Comparison of ENCODE assay signal across 11 mouse cellular contexts in genomic region chr13:100831123-100831522, GRCm38 (mm10). TPM values are rescaled to one million over a fixed set of nuclear protein-coding genes. Genes with fewer than 3 reads are reported as not detected.
A peak's percentile ranks its signal among the peaks of the same experiment; 100 is the strongest.
DNase-seq lines count a peak whose midpoint lies in the region; ATAC-seq and TF ChIP-seq lines count a peak whose summit lies in the region.
"Had no signal": no experiment of that assay in that cellular context is flagged by ENCODE, and none has a peak within 500 bp of the region (broad histone marks: within the 10 kb centered on the region; RNA-seq: fewer than 3 reads in every experiment).

No protein-coding gene starts in this region.

- H3K79me2 ChIP-seq in heart, adult 2 months (replicated peaks; ENCODE audit: control insufficient read depth, insufficient read depth, low read length): peaks cover 1% of the 10 kb centered on the region; the same call in 1 of the 2 replicates

- H3K4me2 ChIP-seq in hindbrain, embryonic 15.5 days: peak overlapping the region; percentile 86
- H3K4me2 ChIP-seq in neural tube, embryonic 14.5 days (ENCODE audit: low read depth, low read length): 0 out of 2 replicates have a peak overlapping the region, but pooled peaks have one; percentile 93

- no peak overlapping the region for H3K4me3 ChIP-seq in heart, adult 2 months
- H3K4me3 ChIP-seq in megakaryocyte, embryonic 14.5 days (replicated peaks): peak overlapping the region; percentile 87
- no peak overlapping the region for H3K4me3 ChIP-seq in hindbrain, embryonic 15.5 days
- H3K4me3 ChIP-seq in neural tube, embryonic 14.5 days (ENCODE audit: low read depth, low read length): no peak overlapping the region

- no peaks in the 10 kb centered on the region for H3K27me3 ChIP-seq in heart, adult 2 months (ENCODE audit: control insufficient read depth, insufficient read depth, low read length)
- H3K27me3 ChIP-seq in megakaryocyte, embryonic 14.5 days (replicated peaks): no peaks in the 10 kb centered on the region
- H3K27me3 ChIP-seq in hindbrain, embryonic 15.5 days: no peaks in the 10 kb centered on the region
- no peaks in the 10 kb centered on the region for H3K27me3 ChIP-seq in neural tube, embryonic 14.5 days (ENCODE audit: control insufficient read depth, insufficient read depth, low read length)
- H3K27me3 ChIP-seq: midbrain, embryonic 12.5 days had no signal

- no peak for TF ChIP-seq POLR2A in heart, adult 2 months (IDR thresholded peaks at IDR 0.05; ENCODE audit: insufficient read depth, low read depth, low read length)

- intact Hi-C loops in heart, adult 2 months (cut with DNase I): no loop called here
- intact Hi-C loops in heart, postnatal 10 days (cut with DNase I): no loop called here

- H3K36me3 ChIP-seq in heart, adult 2 months (ENCODE audit: control insufficient read depth, insufficient read depth, low read length): peaks cover 7% of the 10 kb centered on the region; the same call in 1 of the 2 replicates
- H3K36me3 ChIP-seq in megakaryocyte, embryonic 14.5 days (replicated peaks; ENCODE audit: low read length): peaks cover 29% of the 10 kb centered on the region
- 0 out of 2 replicates have a peak, but pooled peaks cover 3% of the 10 kb centered on the region for H3K36me3 ChIP-seq in hindbrain, embryonic 15.5 days
- H3K36me3 ChIP-seq in neural tube, embryonic 14.5 days (ENCODE audit: control insufficient read depth, insufficient read depth, low read length): peaks cover 1% of the 10 kb centered on the region

- H3K9me3 ChIP-seq in megakaryocyte, embryonic 14.5 days: no peaks in the 10 kb centered on the region
- no peaks in the 10 kb centered on the region for H3K9me3 ChIP-seq in hindbrain, embryonic 15.5 days
- H3K9me3 ChIP-seq in neural tube, embryonic 14.5 days (ENCODE audit: control insufficient read depth, low read length): no peaks in the 10 kb centered on the region
- H3K9me3 ChIP-seq: midbrain, embryonic 12.5 days had no signal

- no peak for DNase-seq in heart, adult 2 months
- DNase-seq in heart, postnatal 10 days: no peak
- DNase-seq in embryo, embryonic 10 days (ENCODE audit: low spot score): no peak
- no peak for DNase-seq in cerebellum, adult 9-10 months
- DNase-seq: adrenal gland, adult 2 months; kidney, postnatal 4 days had no signal

- peaks cover 5% of the 10 kb centered on the region for H3K4me1 ChIP-seq in heart, adult 2 months (ENCODE audit: control insufficient read depth, insufficient read depth, low read length)
- H3K4me1 ChIP-seq in megakaryocyte, embryonic 14.5 days: peaks cover 60% of the 10 kb centered on the region
- H3K4me1 ChIP-seq in hindbrain, embryonic 15.5 days (replicated peaks): peaks cover 22% of the 10 kb centered on the region
- H3K4me1 ChIP-seq in neural tube, embryonic 14.5 days (ENCODE audit: control insufficient read depth, insufficient read depth, low read length): peaks cover 13% of the 10 kb centered on the region

- H3K27ac ChIP-seq in heart, adult 2 months: no peak overlapping the region
- no peak overlapping the region for H3K27ac ChIP-seq in hindbrain, embryonic 15.5 days (replicated peaks)
- H3K27ac ChIP-seq in neural tube, embryonic 14.5 days (ENCODE audit: low read depth, low read length): no peak overlapping the region
- H3K27ac ChIP-seq: midbrain, embryonic 12.5 days had no signal

- no peak for TF ChIP-seq CTCF in heart, adult 2 months (IDR thresholded peaks at IDR 0.05)

- ATAC-seq in megakaryocyte, adult 5-6 weeks (ENCODE audit: poor library complexity, severe bottlenecking): no peak
- ATAC-seq in hindbrain, embryonic 15.5 days (ENCODE audit: low FRiP score, low read depth): no peak
- no peak for ATAC-seq in neural tube, embryonic 14.5 days (ENCODE audit: low read depth)

- peak overlapping the region; percentile 8; the same call in 1 of the 2 replicates for H3K9ac ChIP-seq in heart, adult 2 months (ENCODE audit: low read depth, low read length)
- H3K9ac ChIP-seq in hindbrain, embryonic 15.5 days: no peak overlapping the region
- H3K9ac ChIP-seq in neural tube, embryonic 14.5 days (replicated peaks; ENCODE audit: low read depth, low read length): no peak overlapping the region

- TF ChIP-seq EP300 in heart, adult 2 months (IDR thresholded peaks at IDR 0.05; ENCODE audit: insufficient read depth, low read depth, low read length): no peak

- 87% methylated on average over 6 of the region's 6 CpGs for WGBS in heart, adult 2 months
- WGBS in hindbrain, embryonic 15.5 days: 90% methylated on average over 6 of the region's 6 CpGs
- WGBS in neural tube, embryonic 14.5 days: 93% methylated on average over 6 of the region's 6 CpGs

RNA-seq across cellular contexts. Expression of gene Slc30a5, which starts 2.1 kb away (rescaled TPM):
- total RNA-seq in heart, adult 2 months (2021): 10 to 100 TPM; 21.0 to 21.2 TPM
- polyA plus RNA-seq in heart, adult 2 months (2012; rRNA removed): 13.4 and 25.0 TPM in 2 replicates
- total RNA-seq in heart, postnatal 10 days (2021): 10 to 100 TPM; 28.9 to 32.2 TPM
- 2.0 and 2.3 TPM in 2 replicates for polyA plus RNA-seq in megakaryocyte, embryonic 14.5 days (2012; ENCODE audit: insufficient read depth, low replicate concordance)
- 73.0 and 85.6 TPM in 2 replicates for total RNA-seq in megakaryocyte, adult 5-6 weeks (2015)
- 75.7 and 78.5 TPM in 2 replicates for total RNA-seq in megakaryocyte, adult 5-6 weeks (2017)
- 33.8 and 35.6 TPM in 2 replicates for polyA plus RNA-seq in hindbrain, embryonic 15.5 days (2015; fragmentation: Nextera tagmentation; extraction: Ambion mirVana)
- polyA plus RNA-seq in neural tube, embryonic 14.5 days (2014; fragmentation: Nextera tagmentation; extraction: Ambion mirVana): 40.2 and 45.3 TPM in 2 replicates

RNA-seq across cellular contexts. Expression of gene Ccnb1, which starts 44.8 kb away (rescaled TPM):
- total RNA-seq in heart, adult 2 months (2021): under 1 TPM; 0.21 to 0.41 TPM
- 0.35 and 0.59 TPM in 2 replicates for polyA plus RNA-seq in heart, adult 2 months (2012; rRNA removed)
- 10 to 100 TPM; 19.3 to 27.8 TPM for total RNA-seq in heart, postnatal 10 days (2021)
- 3.9 TPM in 1 of 2 replicates, not detected in the other for polyA plus RNA-seq in megakaryocyte, embryonic 14.5 days (2012; ENCODE audit: insufficient read depth, low replicate concordance)
- total RNA-seq in megakaryocyte, adult 5-6 weeks (2015): 133 and 142 TPM in 2 replicates
- total RNA-seq in megakaryocyte, adult 5-6 weeks (2017): 188 and 197 TPM in 2 replicates
- polyA plus RNA-seq in hindbrain, embryonic 15.5 days (2015; fragmentation: Nextera tagmentation; extraction: Ambion mirVana): 49.1 and 62.1 TPM in 2 replicates
- polyA plus RNA-seq in neural tube, embryonic 14.5 days (2014; fragmentation: Nextera tagmentation; extraction: Ambion mirVana): 18.4 and 25.9 TPM in 2 replicates

RNA-seq across cellular contexts. Expression of gene Cenph, which starts 55.4 kb away (rescaled TPM):
- under 1 TPM in 1 of 2 experiments, not detected in 1; 0.23 TPM for total RNA-seq in heart, adult 2 months (2021)
- 0.08 TPM in 1 of 2 replicates, not detected in the other for polyA plus RNA-seq in heart, adult 2 months (2012; rRNA removed)
- 1 to 10 TPM; 2.1 to 2.8 TPM for total RNA-seq in heart, postnatal 10 days (2021)
- 9.2 TPM in 1 of 2 replicates, not detected in the other for polyA plus RNA-seq in megakaryocyte, embryonic 14.5 days (2012; ENCODE audit: insufficient read depth, low replicate concordance)
- total RNA-seq in megakaryocyte, adult 5-6 weeks (2015): 36.9 and 44.5 TPM in 2 replicates
- 31.4 and 39.6 TPM in 2 replicates for total RNA-seq in megakaryocyte, adult 5-6 weeks (2017)
- polyA plus RNA-seq in hindbrain, embryonic 15.5 days (2015; fragmentation: Nextera tagmentation; extraction: Ambion mirVana): 8.5 and 9.1 TPM in 2 replicates
- 4.4 and 5.1 TPM in 2 replicates for polyA plus RNA-seq in neural tube, embryonic 14.5 days (2014; fragmentation: Nextera tagmentation; extraction: Ambion mirVana)
